Mouse (Mus musculus) bone marrow macrophage, adult 2 months (primary cell): ENCODE measurements around the gene Cenpq. TPM values are rescaled to one million over a fixed set of nuclear protein-coding genes. Genes with fewer than 3 reads are reported as not detected.

Experiments used
- H3K27ac ChIP-seq: 2 replicates; pipeline ENCODE4 v1.5.1; 2012; ENCODE audit warnings: low read depth, low read length; ENCODE audit not compliant: insufficient read depth
- H3K4me1 ChIP-seq: 2 replicates; pipeline ENCODE4 v1.6.1; 2012; ENCODE audit warnings: low read length; ENCODE audit not compliant: control insufficient read depth, insufficient read depth
- H3K4me3 ChIP-seq: 2 replicates; pipeline ENCODE4 v1.5.1; 2012; ENCODE audit warnings: mild to moderate bottlenecking, low read length, moderate library complexity; ENCODE audit not compliant: insufficient read depth
- CTCF ChIP-seq: IDR thresholded peaks from 2 replicates; pipeline ENCODE4 v1.5.1; 2012; ENCODE audit warnings: low read depth, mild to moderate bottlenecking, low read length, moderate library complexity
- POLR2A ChIP-seq: IDR thresholded peaks from 2 replicates; pipeline ENCODE4 v1.6.1; 2012; ENCODE audit warnings: mild to moderate bottlenecking, low read depth, low read length, borderline replicate concordance
- polyA plus RNA-seq: library from polyadenylated mRNA; stranded (reverse); fragments of >200 nt; gene quantifications from 2 replicates; pipeline ENCODE4 v1.2.4, GENCODE M21; 2012; ENCODE audit not compliant: missing spikeins, insufficient read depth, insufficient read length

The Cenpq gene
- polyA plus RNA-seq, result 11.4 and 14.2 TPM in 2 replicates

GRCm38 (mm10) chr17:40934420-40935231 is at the start of gene Cenpq, which contains the start of gene Mut:
Gene Cenpq (minus strand): TSS chr17:40935047.
Gene Mut (plus strand): TSS chr17:40934685.
- peaks cover 2% of the 10 kb centered on the region; the same call in 1 of the 2 replicates for H3K4me1 ChIP-seq
- TF ChIP-seq POLR2A, result no peak
- no peak for TF ChIP-seq CTCF

GRCm38 (mm10) chr17:40977914-40978313 is 43.1 kb upstream of the Cenpq start:
- TF ChIP-seq POLR2A, result no peak
- no peak for TF ChIP-seq CTCF
- Histone ChIP-seq H3K4me3 (no peak overlapping the region), H3K27ac (no peak overlapping the region), H3K4me1 (no peaks in the 10 kb centered on the region)

More at GRCm38 (mm10) chr17:40934420-40935231, at the start of gene Cenpq, which contains the start of gene Mut:
- Histone ChIP-seq H3K27ac (peak within 1 kb of the TSS; percentile 65), H3K4me3 (peak within 1 kb of the TSS; percentile 80)

- Histone ChIP-seq H3K4me1 (peaks cover 4% of the 10 kb centered on the region; the same call in 1 of the 2 replicates), H3K27ac (peak overlapping the region; percentile 50), H3K4me3 (no peak overlapping the region)
- TF ChIP-seq POLR2A (no peak), CTCF (no peak)
Observed at GRCm38 (mm10) chr17:40948518-40948917, 13.7 kb upstream of the Cenpq start.

- Histone ChIP-seq H3K4me3 (peak overlapping the region; percentile 80), H3K27ac (peak overlapping the region; percentile 14), H3K4me1 (peaks cover 2% of the 10 kb centered on the region; the same call in 1 of the 2 replicates)
- TF ChIP-seq CTCF (no peak; the same call in 1 of the 2 replicates), POLR2A (no peak)
Observed at GRCm38 (mm10) chr17:40933985-40934384, 862 bp downstream of the Cenpq start.

GRCm38 (mm10) chr17:40915499-40915898 is 19.3 kb downstream of the Cenpq start:
- Histone ChIP-seq H3K27ac (no peak overlapping the region), H3K4me3 (no peak overlapping the region), H3K4me1 (no peaks in the 10 kb centered on the region)
- TF ChIP-seq POLR2A, result no peak
- TF ChIP-seq CTCF, result no peak

GRCm38 (mm10) chr17:40914250-40914649 is 20.6 kb downstream of the Cenpq start, which contains the start of gene Glyatl3:
Gene Glyatl3 (minus strand): TSS chr17:40914350.
- H3K4me1 ChIP-seq, result no peaks in the 10 kb centered on the region
- TF ChIP-seq CTCF (no peak), POLR2A (no peak)
- no peak within 1 kb of the TSS for H3K27ac ChIP-seq
- no peak within 1 kb of the TSS for H3K4me3 ChIP-seq

GRCm38 (mm10) chr17:40904721-40905154 is 30.1 kb downstream of the Cenpq start:
- no peak overlapping the region for H3K4me3 ChIP-seq
- no peaks in the 10 kb centered on the region for H3K4me1 ChIP-seq
- no peak overlapping the region for H3K27ac ChIP-seq
- TF ChIP-seq POLR2A, result no peak
- TF ChIP-seq CTCF, result no peak

GRCm38 (mm10) chr17:40904056-40904597 is 30.7 kb downstream of the Cenpq start:
- H3K4me3 ChIP-seq, result no peak overlapping the region
- no peaks in the 10 kb centered on the region for H3K4me1 ChIP-seq
- no peak overlapping the region for H3K27ac ChIP-seq
- TF ChIP-seq CTCF (no peak), POLR2A (no peak)

- H3K27ac ChIP-seq, result no peak overlapping the region
- H3K4me3 ChIP-seq, result no peak overlapping the region
- no peaks in the 10 kb centered on the region for H3K4me1 ChIP-seq
- TF ChIP-seq CTCF (no peak), POLR2A (no peak)
Observed at GRCm38 (mm10) chr17:40903345-40903744, 31.5 kb downstream of the Cenpq start.
